Mouse (Mus musculus): ENCODE data around the gene Rhoa.
"Not testable (repeated sequence)": the region's sequence is repeated elsewhere in the genome, so short reads cannot be mapped to it uniquely, and the experiment has no call there.

The Rhoa gene

GRCm38 (mm10) chr9:108287526-108288238 is 18.2 kb upstream of the Rhoa start:
- not testable (repeated sequence) for DNase-seq (ENCODE audit: low read depth, low spot score)

- DNase-seq (ENCODE audit: low read depth, low spot score): no peak
Observed at GRCm38 (mm10) chr9:108289347-108289746, 16.6 kb upstream of the Rhoa start.

DNA sequence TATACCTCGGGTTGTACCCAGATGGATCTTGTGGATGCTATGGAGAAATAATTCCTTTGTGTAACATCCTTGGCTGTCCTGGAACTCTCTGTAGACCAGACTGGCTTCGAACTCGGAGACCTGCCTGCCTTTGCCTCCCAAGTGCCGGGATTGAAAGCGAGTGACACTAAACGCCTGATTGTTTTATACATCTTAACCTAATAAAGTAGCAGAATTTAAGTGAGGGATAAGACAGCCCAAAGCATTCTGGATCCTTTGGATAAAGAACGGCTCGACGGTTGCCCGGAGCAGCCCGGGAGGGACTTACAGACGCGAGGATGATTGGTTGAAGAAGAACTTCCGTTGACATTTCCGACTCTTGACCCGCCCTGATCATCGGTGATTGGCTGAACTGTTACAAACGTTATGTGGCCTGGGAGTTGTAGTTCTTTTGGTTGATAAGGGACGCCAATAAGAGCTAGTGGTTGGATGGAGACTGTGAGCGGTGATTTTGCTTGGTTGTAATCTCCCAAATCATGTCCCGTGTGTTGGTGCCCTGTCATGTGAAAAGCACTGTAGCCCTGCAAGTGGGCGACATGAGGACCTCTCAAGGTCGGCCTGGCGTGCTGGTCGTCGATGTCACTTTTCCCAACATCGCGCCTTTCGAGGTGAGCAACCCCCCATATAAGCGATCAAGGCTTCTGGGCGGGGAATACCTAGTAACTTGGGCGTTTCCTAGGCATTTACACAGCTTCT is 15.7 kb upstream of the Rhoa start, which contains the start of gene Nicn1:
Gene Nicn1, plus strand, starts transcription at position 414 of the 735 bp plus-strand sequence.
- DNase-seq (ENCODE audit: low read depth, low spot score): peak; percentile 95

DNA sequence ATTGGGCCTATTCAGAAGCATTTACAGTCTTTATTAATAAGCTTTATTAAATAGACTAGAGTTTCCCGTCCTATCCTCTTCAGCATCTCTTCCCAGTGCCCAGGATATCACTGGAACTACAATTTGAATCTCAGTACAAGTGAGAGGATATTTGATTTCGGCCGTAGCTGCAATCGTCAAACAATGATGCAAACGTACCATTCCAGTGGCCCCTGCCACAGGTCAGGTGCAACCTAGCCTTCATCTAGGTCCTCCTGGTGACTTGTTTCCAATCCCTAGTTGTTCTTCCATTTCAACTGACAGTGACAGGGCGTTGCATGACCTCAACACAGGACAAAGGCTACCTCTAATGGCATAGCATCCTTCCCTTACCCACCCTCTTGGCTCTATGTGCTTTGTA is 15.2 kb upstream of the Rhoa start:
- DNase-seq (ENCODE audit: low read depth, low spot score): no peak

DNA sequence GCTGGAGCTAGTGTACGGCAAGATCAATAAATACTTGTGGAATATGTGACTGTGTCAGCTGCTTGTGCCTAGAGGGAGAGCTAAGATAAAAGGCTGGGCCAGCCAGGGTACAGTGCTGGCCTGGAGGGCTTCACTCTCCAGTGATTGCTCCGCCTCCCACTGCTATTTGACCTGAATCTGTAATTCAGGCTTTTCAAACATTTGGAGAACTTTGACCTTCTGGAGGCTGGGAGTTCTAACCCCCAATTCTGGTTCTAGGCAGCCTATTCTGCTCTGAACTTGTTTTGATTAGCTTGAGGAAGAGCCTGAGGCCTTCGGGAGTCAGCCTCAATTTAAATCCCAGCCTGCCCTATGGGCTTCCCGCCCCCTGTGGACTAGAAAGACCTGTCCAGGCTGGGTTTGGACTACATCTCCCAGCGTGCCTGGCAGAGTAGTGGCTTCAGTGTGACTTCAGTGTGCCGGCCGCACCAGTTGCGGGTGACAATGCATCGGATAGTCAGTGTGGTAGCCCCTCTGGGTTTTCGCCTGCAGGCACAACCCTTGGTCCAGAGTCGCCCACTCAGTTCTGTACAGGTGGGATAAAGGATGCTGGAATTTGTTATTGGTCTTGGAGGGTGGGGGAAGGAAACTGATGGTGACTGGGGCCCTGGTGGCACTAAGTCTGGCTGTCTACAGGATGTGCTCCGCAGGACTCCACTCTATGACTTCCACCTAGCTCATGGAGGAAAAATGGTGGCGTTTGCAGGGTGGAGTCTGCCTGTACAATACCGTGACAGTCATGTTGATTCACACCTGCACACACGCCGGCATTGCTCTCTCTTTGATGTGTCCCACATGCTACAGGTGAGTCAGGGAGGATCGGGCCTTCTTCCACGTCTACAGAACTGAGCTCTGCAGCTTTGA is 9.2 kb upstream of the Rhoa start, which contains the start of gene Amt:
Gene Amt, plus strand, starts transcription at position 401 of the 903 bp plus-strand sequence.
- DNase-seq (ENCODE audit: low read depth, low spot score): no peak

- DNase-seq (ENCODE audit: low read depth, low spot score): no peak
Observed at GRCm38 (mm10) chr9:108301853-108302252, 4.1 kb upstream of the Rhoa start.

DNA sequence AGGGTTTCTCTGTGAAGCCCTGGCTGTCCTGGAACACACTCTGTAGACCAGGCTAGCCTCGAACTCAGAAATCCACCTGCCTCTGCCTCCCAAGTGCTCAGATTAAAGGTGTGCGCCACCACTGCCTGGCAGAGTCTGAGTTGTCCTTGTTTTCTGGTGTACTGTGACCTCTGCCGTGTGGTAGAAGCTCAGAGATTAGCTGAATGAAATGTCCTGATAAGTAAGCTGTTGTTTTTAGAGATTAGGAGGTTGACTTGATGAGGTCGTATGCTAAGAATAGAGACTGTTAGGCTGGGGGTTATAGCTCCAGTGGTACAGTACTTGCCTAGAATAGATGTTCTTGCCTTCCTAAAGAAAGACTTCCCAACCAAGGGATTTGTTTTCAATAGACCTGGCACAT is 1.2 kb upstream of the Rhoa start:
- DNase-seq (ENCODE audit: low read depth, low spot score): no peak

DNA sequence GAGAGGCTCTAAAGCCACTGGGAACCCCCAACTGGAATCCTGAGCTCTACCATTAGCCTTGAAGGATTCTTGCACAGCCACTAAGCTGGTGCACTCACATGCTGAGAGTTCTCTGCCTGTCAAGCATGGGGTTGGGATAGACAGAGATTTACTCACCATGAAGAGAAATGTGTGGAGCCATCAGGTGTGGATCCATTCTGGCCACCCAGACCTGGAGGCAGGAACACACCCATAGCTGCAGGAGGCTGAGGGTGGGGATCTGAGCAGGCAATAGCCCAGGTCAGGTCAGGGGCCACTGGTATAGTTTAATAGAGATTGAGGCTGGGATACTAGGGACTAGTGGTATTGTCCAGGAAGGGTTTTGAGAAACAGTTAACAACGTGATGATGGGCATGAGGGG is 759 bp upstream of the Rhoa start:
- DNase-seq (ENCODE audit: low read depth, low spot score): peak; percentile 21

- peak; percentile 89 for DNase-seq (ENCODE audit: low read depth, low spot score)
Observed at GRCm38 (mm10) chr9:108306571-108306980, 647 bp downstream of the Rhoa start.

- peak; percentile 52 for DNase-seq (ENCODE audit: low read depth, low spot score)
Observed at GRCm38 (mm10) chr9:108307021-108307807, 1.3 kb downstream of the Rhoa start.

GRCm38 (mm10) chr9:108308141-108308540 is 2.2 kb downstream of the Rhoa start:
- no peak for DNase-seq (ENCODE audit: low read depth, low spot score)

GRCm38 (mm10) chr9:108317572-108317971 is 11.6 kb downstream of the Rhoa start:
- DNase-seq (ENCODE audit: low read depth, low spot score): peak; percentile 19

- DNase-seq (ENCODE audit: low read depth, low spot score): no peak
Observed at GRCm38 (mm10) chr9:108318462-108318861, 12.5 kb downstream of the Rhoa start.

DNA sequence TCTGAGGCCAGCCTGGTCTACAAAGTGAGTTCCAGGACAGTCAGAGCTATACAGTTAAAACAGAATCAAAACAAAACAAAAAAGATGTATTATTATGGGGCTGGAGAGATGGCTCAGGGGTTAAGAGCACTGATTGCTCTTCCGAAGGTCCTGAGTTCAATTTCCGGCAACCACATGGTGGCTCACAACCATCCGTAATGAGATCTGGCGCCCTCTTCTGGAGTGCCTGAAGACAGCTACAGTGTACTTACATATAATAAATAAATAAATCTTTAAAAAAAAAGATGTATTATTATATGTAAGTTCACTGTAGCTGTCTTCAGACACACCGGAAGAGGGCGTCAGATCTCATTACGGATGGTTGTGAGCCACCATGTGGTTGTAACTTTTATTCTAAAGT is 16.1 kb downstream of the Rhoa start:
- DNase-seq (ENCODE audit: low read depth, low spot score): not testable (repeated sequence)

GRCm38 (mm10) chr9:108324784-108325183 is 18.9 kb downstream of the Rhoa start:
- DNase-seq (ENCODE audit: low read depth, low spot score): no peak

- DNase-seq (ENCODE audit: low read depth, low spot score): no peak
Observed at GRCm38 (mm10) chr9:108325811-108326210, 19.9 kb downstream of the Rhoa start.

DNA sequence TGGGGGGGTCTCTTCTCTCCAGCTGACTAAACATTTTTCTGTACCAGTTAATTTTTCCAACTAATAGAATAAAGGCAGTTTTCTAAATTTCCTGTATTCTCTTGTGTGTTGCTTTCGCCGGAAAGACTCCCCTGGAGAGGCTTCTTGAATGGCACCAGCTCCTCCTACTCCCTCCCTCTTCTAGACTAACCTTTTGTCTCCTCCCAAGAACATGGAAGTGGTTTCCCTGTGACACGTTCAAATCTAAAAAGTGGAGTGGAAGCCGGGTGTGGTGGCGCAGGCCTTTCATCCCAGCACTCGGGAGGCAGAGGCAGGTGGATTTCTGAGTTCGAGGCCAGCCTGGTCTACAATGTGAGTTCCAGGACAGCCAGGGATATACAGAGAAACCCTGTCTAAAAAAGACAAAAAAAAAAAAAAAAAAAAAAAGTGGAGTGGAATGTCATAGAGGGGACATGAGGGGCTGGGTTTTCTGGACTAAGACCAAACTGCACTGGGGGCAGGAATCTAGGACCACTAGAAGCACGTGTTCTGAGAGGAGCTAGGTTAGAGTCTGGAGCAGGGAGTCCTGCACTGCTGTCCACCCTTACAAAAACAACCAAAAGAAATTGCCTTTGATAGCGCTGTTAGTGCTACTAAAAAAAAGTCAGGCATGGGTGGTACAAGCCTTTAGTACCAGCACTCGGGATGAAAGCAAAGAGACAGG is 32.1 kb downstream of the Rhoa start:
- no peak for DNase-seq (ENCODE audit: low read depth, low spot score)

DNA sequence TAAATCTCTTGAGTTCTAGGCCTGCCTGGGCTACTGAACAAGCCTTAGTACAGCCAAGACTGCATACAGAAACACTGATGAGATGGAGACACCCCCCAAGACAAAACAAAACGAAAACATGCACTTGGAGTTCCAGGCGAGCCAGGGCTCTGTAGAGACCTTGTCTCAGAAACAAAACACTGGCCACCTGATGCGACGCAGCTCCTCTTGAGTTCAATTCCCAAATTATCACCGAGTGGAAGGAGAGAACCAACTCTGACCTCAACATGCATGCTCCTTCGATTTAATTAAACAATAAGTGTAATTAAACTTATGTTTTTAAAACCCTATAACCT is 32.6 kb downstream of the Rhoa start:
- DNase-seq (ENCODE audit: low read depth, low spot score): no peak

DNA sequence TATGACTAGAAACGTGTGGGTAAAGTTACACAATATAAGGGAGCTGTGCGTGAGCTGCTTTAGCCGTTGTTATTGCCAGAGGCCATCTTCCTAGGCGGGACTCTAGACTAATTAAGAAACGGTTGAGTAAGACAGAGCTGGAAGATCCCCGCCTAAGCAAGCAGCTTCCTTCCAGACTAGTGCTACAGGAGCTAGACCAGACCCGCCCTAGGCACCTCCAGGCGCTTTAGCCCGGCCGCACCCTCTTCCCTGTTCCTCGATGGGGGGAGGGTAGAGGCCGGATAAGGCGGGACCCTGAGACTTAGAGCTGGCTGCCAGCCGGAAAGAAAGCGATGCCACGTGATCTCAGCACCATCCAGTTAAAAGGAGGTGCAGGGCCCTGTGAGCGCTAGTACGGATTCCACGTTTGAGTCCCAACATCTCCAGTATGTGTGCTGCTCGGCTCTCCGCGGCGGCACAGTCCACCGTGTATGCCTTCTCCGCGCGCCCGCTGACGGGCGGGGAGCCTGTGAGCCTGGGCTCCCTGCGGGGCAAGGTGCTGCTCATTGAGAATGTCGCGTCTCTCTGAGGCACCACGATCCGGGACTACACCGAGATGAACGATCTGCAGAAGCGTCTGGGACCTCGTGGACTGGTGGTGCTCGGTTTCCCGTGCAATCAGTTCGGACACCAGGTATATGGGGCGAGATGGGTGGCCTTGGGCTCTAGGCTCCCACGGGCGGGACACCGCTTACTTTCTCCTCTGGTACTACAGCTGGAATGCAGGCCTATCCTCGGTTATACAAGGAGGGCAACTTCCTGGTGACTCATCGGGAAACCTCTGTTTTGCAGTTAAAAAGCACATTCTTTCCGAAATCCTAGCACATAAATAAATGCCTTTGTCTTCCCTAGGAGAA is 33.2 kb downstream of the Rhoa start, which contains the start of gene Gpx1:
Gene Gpx1, plus strand, starts transcription at position 18 of the 896 bp plus-strand sequence.
- peak; percentile 93 for DNase-seq (ENCODE audit: low read depth, low spot score)

All from CD4-positive helper T cell, adult 2 months (primary cell).